Mouse (Mus musculus) cortical plate, adult 2 months (tissue): ENCODE measurements around the gene Ern1.

Experiments
- CTCF ChIP-seq: fragments of 200-500 bp; IDR thresholded peaks from 2 replicates; pipeline ENCODE4 v1.5.1; 2011; ENCODE audit warnings: mild to moderate bottlenecking, control low read depth, low read length; ENCODE audit not compliant: insufficient read depth; ENCODE audit errors: extremely low read depth
- POLR2A ChIP-seq: fragments of 200-500 bp; IDR thresholded peaks from 2 replicates; pipeline ENCODE4 v1.6.1; 2011; ENCODE audit warnings: mild to moderate bottlenecking, low read length, control low read depth; ENCODE audit not compliant: insufficient read depth; ENCODE audit errors: extremely low read depth

- TF ChIP-seq POLR2A, result no peak
- no peak for TF ChIP-seq CTCF
Measured at GRCm38 (mm10) chr11:106489036-106489693, 1.5 kb upstream of the Ern1 start.
